Mouse (Mus musculus) liver, embryonic 14.5 days (tissue): ENCODE measurements around the gene Cd163l1.

Experiments used
- CTCF ChIP-seq: IDR thresholded peaks from 2 replicates; pipeline ENCODE4 v1.5.1; 2016; ENCODE audit warnings: antibody characterized with exemption, low read depth, control low read depth
- EP300 ChIP-seq: IDR thresholded peaks from 2 replicates; pipeline ENCODE4 v1.6.1; 2016; ENCODE audit warnings: antibody characterized with exemption, low read depth

- TF ChIP-seq CTCF (no peak), EP300 (no peak)
These were observed 33.9 kb upstream of the Cd163l1 start for GRCm38 (mm10) chr7:140184206-140184605.
